Mouse (Mus musculus) bone marrow, adult 2 months (tissue): ENCODE data around the gene C1qb. TPM values are rescaled to one million over a fixed set of nuclear protein-coding genes. Genes with fewer than 3 reads are reported as not detected.

Source experiments
- H3K27ac ChIP-seq: fragments of 200-500 bp; 2 replicates; pipeline ENCODE4 v1.5.1; 2012; ENCODE audit warnings: low read depth, mild to moderate bottlenecking, control low read depth, inconsistent platforms, low read length; ENCODE audit not compliant: control insufficient read depth, poor library complexity, insufficient read depth
- H3K4me1 ChIP-seq: fragments of 200-500 bp; 2 replicates; pipeline ENCODE4 v1.6.1; 2011; ENCODE audit warnings: low read length; ENCODE audit not compliant: control insufficient read depth, insufficient read depth
- H3K4me3 ChIP-seq: fragments of 200-500 bp; replicated peaks from 2 replicates; pipeline ENCODE3; 2011; ENCODE audit warnings: mild to moderate bottlenecking, low read depth, low read length, control low read depth; ENCODE audit not compliant: control insufficient read depth
- CTCF ChIP-seq: fragments of 200-500 bp; IDR thresholded peaks from 2 replicates; pipeline ENCODE4 v1.5.1; 2011; ENCODE audit warnings: low read length, control low read depth; ENCODE audit not compliant: control insufficient read depth, insufficient read depth
- POLR2A ChIP-seq: fragments of 200-500 bp; IDR thresholded peaks from 2 replicates; pipeline ENCODE4 v1.6.1; 2011; ENCODE audit warnings: low read depth, mild to moderate bottlenecking, control low read depth, low read length, borderline replicate concordance; ENCODE audit not compliant: control insufficient read depth
- WGBS: fragments of 180-500 bp; shearing (Covaris S2); methylation state at CpG from one replicate; pipeline ENCODE4 v1.1.7; 2018; 5-methylcytosine and 5-hydroxymethylcytosine counted together
- polyA plus RNA-seq: library from polyadenylated mRNA; stranded (reverse); fragments of >200 nt; gene quantifications from 2 replicates; pipeline ENCODE4 v1.2.4, GENCODE M21; 2011; ENCODE audit warnings: low replicate concordance; ENCODE audit not compliant: missing spikeins, insufficient read depth, insufficient read length

Gene C1qb
- 47.9 and 77.8 TPM in 2 replicates for polyA plus RNA-seq

- Histone ChIP-seq H3K27ac (no peak within 1 kb of the TSS), H3K4me1 (no peaks in the 10 kb centered on the region), H3K4me3 (no peak within 1 kb of the TSS)
- TF ChIP-seq CTCF: no peak
- TF ChIP-seq POLR2A: no peak
- 30% methylated on average over 7 of the region's 7 CpGs for WGBS
Measured at GRCm38 (mm10) chr4:136886101-136886500, at the start of gene C1qb. TSS of gene C1qb (minus strand) at chr4:136886187.

- 32% methylated on average over 18 of the region's 18 CpGs for WGBS
- no peak overlapping the region for H3K27ac ChIP-seq
- H3K4me1 ChIP-seq: no peaks in the 10 kb centered on the region
- no peak for TF ChIP-seq CTCF
- TF ChIP-seq POLR2A: no peak
- H3K4me3 ChIP-seq: no peak overlapping the region
Measured at GRCm38 (mm10) chr4:136934746-136935613, 49.0 kb upstream of the C1qb start.

GRCm38 (mm10) chr4:136930474-136930873 lies 44.5 kb upstream of the C1qb start:
- no peak overlapping the region for H3K27ac ChIP-seq
- H3K4me1 ChIP-seq: no peaks in the 10 kb centered on the region
- no peak overlapping the region for H3K4me3 ChIP-seq
- WGBS: 74% methylated on average over 8 of the region's 8 CpGs
- TF ChIP-seq CTCF: no peak

GRCm38 (mm10) chr4:136928928-136929327 lies 42.9 kb upstream of the C1qb start:
- Histone ChIP-seq H3K4me3 (no peak overlapping the region), H3K4me1 (no peaks in the 10 kb centered on the region), H3K27ac (no peak overlapping the region)
- 12% methylated on average over 5 of the region's 5 CpGs for WGBS
- no peak for TF ChIP-seq POLR2A
- no peak for TF ChIP-seq CTCF

GRCm38 (mm10) chr4:136925804-136926203 lies 39.8 kb upstream of the C1qb start:
- H3K4me3 ChIP-seq: no peak overlapping the region
- H3K27ac ChIP-seq: no peak overlapping the region
- TF ChIP-seq CTCF (no peak), POLR2A (no peak)
- WGBS: 28% methylated on average over 15 of the region's 15 CpGs
- H3K4me1 ChIP-seq: no peaks in the 10 kb centered on the region

- WGBS: 7% methylated on average over 6 of the region's 6 CpGs
- Histone ChIP-seq H3K4me3 (no peak overlapping the region), H3K27ac (no peak overlapping the region), H3K4me1 (no peaks in the 10 kb centered on the region)
- TF ChIP-seq CTCF: no peak
- TF ChIP-seq POLR2A: no peak
Measured at GRCm38 (mm10) chr4:136924529-136924928, 38.5 kb upstream of the C1qb start.

- Histone ChIP-seq H3K27ac (no peak overlapping the region), H3K4me3 (no peak overlapping the region), H3K4me1 (no peaks in the 10 kb centered on the region)
- 72% methylated on average over 3 of the region's 3 CpGs for WGBS
- TF ChIP-seq POLR2A (no peak), CTCF (no peak)
Measured at GRCm38 (mm10) chr4:136919526-136919925, 33.5 kb upstream of the C1qb start.

GRCm38 (mm10) chr4:136918834-136919233 lies 32.8 kb upstream of the C1qb start:
- Histone ChIP-seq H3K27ac (no peak overlapping the region), H3K4me1 (no peaks in the 10 kb centered on the region), H3K4me3 (no peak overlapping the region)
- no peak for TF ChIP-seq POLR2A
- TF ChIP-seq CTCF: no peak
- WGBS: 79% methylated on average over 8 of the region's 8 CpGs
